Mouse (Mus musculus) ES-E14 (cell line): Measurements from ENCODE around the gene Clcn2. TPM values are rescaled to one million over a fixed set of nuclear protein-coding genes. Genes with fewer than 3 reads are reported as not detected.
"Not testable (repeated sequence)": the region's sequence is repeated elsewhere in the genome, so short reads cannot be mapped to it uniquely, and the experiment has no call there.

Source experiments
- DNase-seq: peaks from one replicate; pipeline ENCODE4 v3.0.0-alpha.2; 2013; ENCODE audit warnings: low read depth, low spot score
- H3K27ac ChIP-seq: 2 replicates; pipeline ENCODE4 v1.5.1; 2012; ENCODE audit warnings: low read depth, mild to moderate bottlenecking, low read length, moderate library complexity, mixed read lengths; ENCODE audit not compliant: poor library complexity, insufficient read depth, severe bottlenecking
- H3K36me3 ChIP-seq: 2 replicates; pipeline ENCODE4 v1.6.1; 2012; ENCODE audit warnings: mild to moderate bottlenecking, low read length, moderate library complexity, mixed read lengths; ENCODE audit not compliant: control insufficient read depth, poor library complexity, insufficient read depth, severe bottlenecking
- H3K4me1 ChIP-seq, 2 experiments: fragments of 150-350 bp in 1 of 2; sonication (generic) in 1 of 2; 2 replicates each; pipeline ENCODE4 v1.6.1; 2012; ENCODE audit warnings: low read length in 2 of 2, mild to moderate bottlenecking in 1 of 2, mixed read lengths in 1 of 2; ENCODE audit not compliant: control insufficient read depth in 2 of 2, insufficient read depth in 2 of 2, poor library complexity in 1 of 2
- H3K4me3 ChIP-seq, 2 experiments: fragments of 150-350 bp in 1 of 2; sonication (generic) in 1 of 2; 2 replicates each; pipeline ENCODE4 v1.5.1; 2012; ENCODE audit warnings: low read length in 2 of 2, low read depth in 1 of 2, mild to moderate bottlenecking in 1 of 2, mixed read lengths in 1 of 2; ENCODE audit not compliant: insufficient read depth in 1 of 2, poor library complexity in 1 of 2, severe bottlenecking in 1 of 2
- H3K9ac ChIP-seq: 2 replicates; pipeline ENCODE4 v1.6.1; 2012; ENCODE audit warnings: low read depth, mild to moderate bottlenecking, low read length, mixed read lengths; ENCODE audit not compliant: poor library complexity, insufficient read depth, severe bottlenecking
- H3K9me3 ChIP-seq: fragments of 150-350 bp; sonication (generic); 2 replicates; pipeline ENCODE4 v1.6.1; 2012; ENCODE audit warnings: low read depth, mild to moderate bottlenecking, low read length; ENCODE audit not compliant: control insufficient read depth, insufficient read depth
- CHD2 ChIP-seq: IDR thresholded peaks from 2 replicates; pipeline ENCODE4 v1.6.1; 2014; ENCODE audit warnings: mild to moderate bottlenecking, low read depth, low read length, inconsistent platforms
- HCFC1 ChIP-seq: IDR thresholded peaks from 2 replicates; pipeline ENCODE4 v1.6.1; 2012; ENCODE audit warnings: low read length, inconsistent platforms, borderline replicate concordance; ENCODE audit not compliant: insufficient read depth
- MAFK ChIP-seq: IDR thresholded peaks from 2 replicates; pipeline ENCODE4 v1.6.1; 2014; ENCODE audit warnings: mild to moderate bottlenecking, low read depth, low read length, inconsistent platforms; ENCODE audit not compliant: insufficient read depth
- ZC3H11A ChIP-seq: IDR thresholded peaks from 2 replicates; pipeline ENCODE4 v1.6.1; 2012; ENCODE audit warnings: low read depth, mild to moderate bottlenecking, inconsistent platforms, low read length, borderline replicate concordance
- ZNF384 ChIP-seq: IDR thresholded peaks from 2 replicates; pipeline ENCODE4 v1.6.1; 2012; ENCODE audit warnings: low read depth, low read length, inconsistent platforms
- in situ Hi-C, 2 experiments: fragments of 600-800 bp; cut with MboI; formaldehyde crosslinking; loops; one replicate each; pipeline ENCODE4 v1.15.1; 2025; ENCODE audit warnings: low sequenced_read_pairs in 2 of 2, inconsistent platforms in 1 of 2; ENCODE audit not compliant: unreplicated experiment in 2 of 2
- total RNA-seq: library from RNA; depleted of rRNA; stranded (reverse); fragments of 300-350 nt; gene quantifications from 2 replicates; pipeline ENCODE4 v1.2.3, GENCODE M21; 2012; rRNA removed

The Clcn2 gene
- total RNA-seq, 1 experiment = 38.2 TPM

DNA sequence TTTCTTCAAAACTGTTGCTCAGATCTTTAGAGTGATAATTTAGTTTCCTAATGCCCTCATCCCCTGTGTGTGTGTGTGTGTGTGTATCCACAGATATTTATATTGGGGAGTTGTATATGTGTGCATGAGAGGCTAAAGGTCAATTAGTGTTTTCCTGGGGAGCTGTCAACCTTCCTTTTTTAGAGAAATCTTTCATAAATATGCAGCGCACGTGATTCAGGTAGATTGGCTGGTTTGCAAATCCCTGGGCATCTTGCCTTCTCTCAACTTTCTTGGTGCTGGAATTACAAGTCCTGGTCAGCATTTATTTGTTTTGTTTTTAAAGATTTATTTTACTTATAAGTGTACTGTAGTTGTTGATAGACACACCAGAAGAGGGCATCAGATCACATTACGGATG lies 47.3 kb downstream of the Clcn2 start:
- DNase-seq = no peak
- H3K36me3 ChIP-seq = peaks cover 8% of the 10 kb centered on the region
- H3K9me3 ChIP-seq = no peaks in the 10 kb centered on the region
- peaks cover 0 to 9% of the 10 kb centered on the region in 2 experiments; a peak in 1 of 4 replicates for H3K4me1 ChIP-seq
- H3K9ac ChIP-seq = no peak overlapping the region
- H3K4me3 ChIP-seq = no peak overlapping the region
- TF ChIP-seq CHD2 = no peak
- TF ChIP-seq HCFC1 = no peak
- no peak for TF ChIP-seq ZNF384
- TF ChIP-seq ZC3H11A = no peak
- no peak for TF ChIP-seq MAFK
- in situ Hi-C loops = no loop called here
- H3K27ac ChIP-seq = no peak overlapping the region

DNA sequence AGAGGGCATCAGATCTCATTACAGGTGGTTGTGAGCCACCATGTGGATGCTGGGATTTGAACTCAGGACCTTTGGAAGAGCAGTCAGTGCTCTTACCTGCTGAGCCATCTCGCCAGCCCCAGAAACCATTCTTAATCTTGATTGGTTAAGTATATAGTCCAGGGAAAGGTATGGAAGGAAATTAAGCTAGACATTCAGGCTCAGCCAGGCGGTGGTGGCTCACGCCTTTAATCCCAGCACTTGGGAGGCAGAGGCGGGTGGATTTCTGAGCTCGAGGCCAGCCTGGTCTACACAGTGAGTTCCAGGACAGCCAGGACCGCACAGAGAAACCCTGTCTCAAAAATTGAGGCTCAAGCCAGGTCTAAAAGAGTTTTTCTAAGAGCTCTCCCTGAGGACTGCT lies 49.5 kb downstream of the Clcn2 start, which contains the start of gene Eif4g1:
Gene Eif4g1 (plus strand): TSS at position 301 of the 400 bp plus-strand sequence.
- H3K4me1 ChIP-seq, in situ Hi-C loops: not testable (repeated sequence)

DNA sequence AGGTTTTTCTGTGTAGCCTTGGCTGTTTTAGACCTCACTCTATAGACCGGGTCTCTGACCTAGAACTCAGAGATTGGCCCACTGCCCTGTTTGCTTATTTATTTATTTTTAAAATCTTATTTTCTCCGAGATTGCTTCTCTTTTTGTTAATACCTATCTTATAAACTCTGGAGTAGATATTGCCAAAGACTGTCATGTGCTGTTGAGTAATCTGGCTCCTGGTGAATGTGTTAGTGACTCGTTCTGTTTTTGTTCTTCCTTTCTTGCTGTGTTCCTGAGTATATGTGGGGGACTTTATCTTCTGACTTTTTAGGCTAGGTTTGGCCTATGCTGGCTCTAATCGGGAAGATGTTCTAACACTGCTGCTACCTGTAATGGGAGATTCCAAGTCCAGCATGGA lies 59.9 kb downstream of the Clcn2 start:
- H3K36me3 ChIP-seq = peaks cover 62% of the 10 kb centered on the region
- in situ Hi-C loops = no loop called here
- DNase-seq = no peak

More for the DNA sequence above, 49.5 kb downstream of the Clcn2 start, which contains the start of gene Eif4g1:
- not testable (repeated sequence) for H3K4me3 ChIP-seq, H3K36me3 ChIP-seq, H3K27ac ChIP-seq, H3K9ac ChIP-seq, DNase-seq, H3K9me3 ChIP-seq

DNA sequence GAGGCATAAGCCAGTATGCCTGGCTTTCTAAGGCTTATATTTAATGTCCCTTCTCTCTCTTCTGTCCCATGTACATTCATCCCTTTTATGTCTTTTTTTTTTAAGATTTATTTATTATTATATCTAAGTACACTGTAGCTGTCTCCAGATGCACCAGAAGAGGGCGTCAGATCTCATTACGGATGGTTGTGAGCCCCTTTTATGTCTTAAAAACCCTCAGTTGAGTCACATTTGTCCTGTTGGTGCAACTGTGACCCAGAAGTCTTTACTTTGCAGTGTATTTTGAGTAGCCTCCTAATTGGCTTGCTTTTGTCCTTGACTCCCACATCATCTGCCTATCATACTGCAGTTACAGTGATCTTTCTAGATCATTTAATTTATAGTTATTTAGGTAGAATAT lies 64.2 kb downstream of the Clcn2 start:
- Histone ChIP-seq H3K4me1 (0 out of 4 replicates have a peak, but pooled peaks cover 0 to 2% of the 10 kb centered on the region in 2 experiments), H3K27ac (no peak overlapping the region), H3K9ac (no peak overlapping the region), H3K36me3 (peaks cover 26% of the 10 kb centered on the region), H3K9me3 (no peaks in the 10 kb centered on the region), H3K4me3 (no peak overlapping the region)
- TF ChIP-seq HCFC1 (no peak), MAFK (no peak), ZNF384 (no peak), CHD2 (no peak), ZC3H11A (no peak)
- in situ Hi-C loops = no loop called here
- no peak for DNase-seq

More for the DNA sequence above, 59.9 kb downstream of the Clcn2 start:
- Histone ChIP-seq H3K27ac (no peak overlapping the region), H3K9ac (no peak overlapping the region), H3K9me3 (no peaks in the 10 kb centered on the region), H3K4me3 (no peak overlapping the region), H3K4me1 (0 out of 4 replicates have a peak, but pooled peaks cover 0 to 2% of the 10 kb centered on the region in 2 experiments)
- TF ChIP-seq ZC3H11A (no peak), ZNF384 (no peak), MAFK (no peak), CHD2 (no peak), HCFC1 (no peak)

Other genes starting within 250 kb of the Clcn2 start
- gene Eif2b5, start 218.9 kb downstream of the Clcn2 start, total RNA-seq = 159 and 173 TPM in 2 replicates
- 10.6 and 10.8 TPM in 2 replicates for gene Dvl3, start 200.8 kb downstream of the Clcn2 start, total RNA-seq
- gene Ap2m1, start 182.3 kb downstream of the Clcn2 start, total RNA-seq = 170 and 236 TPM in 2 replicates
- 49.8 and 64.0 TPM in 2 replicates for gene Abcf3, start 169.2 kb downstream of the Clcn2 start, total RNA-seq
- 0.69 and 1.2 TPM in 2 replicates for gene Vwa5b2, start 128.3 kb downstream of the Clcn2 start, total RNA-seq
- 21.6 and 23.0 TPM in 2 replicates for gene Eef1akmt4, start 106.2 kb downstream of the Clcn2 start, total RNA-seq
- gene Gm49333, start 106.1 kb downstream of the Clcn2 start, total RNA-seq = not detected in 2 replicates
- gene Alg3, start 106.0 kb downstream of the Clcn2 start, total RNA-seq = 28.9 and 43.3 TPM in 2 replicates
- 0.32 and 0.58 TPM in 2 replicates for gene Camk2n2, start 96.5 kb downstream of the Clcn2 start, total RNA-seq
- gene Ece2, start 87.9 kb downstream of the Clcn2 start, total RNA-seq = 6.7 and 11.3 TPM in 2 replicates
- gene Psmd2, start 66.1 kb downstream of the Clcn2 start, total RNA-seq = 200 and 302 TPM in 2 replicates
- gene Eif4g1, start 49.4 kb downstream of the Clcn2 start, total RNA-seq = 460 and 546 TPM in 2 replicates
- gene Fam131a, start 24.5 kb downstream of the Clcn2 start, total RNA-seq = 1.9 and 2.6 TPM in 2 replicates
- 125 and 134 TPM in 2 replicates for gene Polr2h, start 81 bp downstream of the Clcn2 start, total RNA-seq
- gene Chrd, start 15.4 kb upstream of the Clcn2 start, total RNA-seq = 3.7 and 9.6 TPM in 2 replicates
- 0.18 and 1.2 TPM in 2 replicates for gene Thpo, start 16.8 kb upstream of the Clcn2 start, total RNA-seq